Mouse (Mus musculus) left cerebral cortex, adult 9 months (tissue): ENCODE results near the gene Nectin1.

Experiments
- DNase-seq, 2 experiments: peaks; one replicate each; pipeline ENCODE4 v3.0.0; 2022; ENCODE audit warnings: low spot score in 2 of 2

Gene Nectin1

GRCm38 (mm10) chr9:43743647-43744137, at the start of gene Nectin1:
Nectin1 (plus strand) TSS chr9:43743984.
- DNase-seq, result peak; percentile 32 to 86

- DNase-seq, result no peak
Measured at GRCm38 (mm10) chr9:43698080-43698712, 45.6 kb upstream of the Nectin1 start.

DNA sequence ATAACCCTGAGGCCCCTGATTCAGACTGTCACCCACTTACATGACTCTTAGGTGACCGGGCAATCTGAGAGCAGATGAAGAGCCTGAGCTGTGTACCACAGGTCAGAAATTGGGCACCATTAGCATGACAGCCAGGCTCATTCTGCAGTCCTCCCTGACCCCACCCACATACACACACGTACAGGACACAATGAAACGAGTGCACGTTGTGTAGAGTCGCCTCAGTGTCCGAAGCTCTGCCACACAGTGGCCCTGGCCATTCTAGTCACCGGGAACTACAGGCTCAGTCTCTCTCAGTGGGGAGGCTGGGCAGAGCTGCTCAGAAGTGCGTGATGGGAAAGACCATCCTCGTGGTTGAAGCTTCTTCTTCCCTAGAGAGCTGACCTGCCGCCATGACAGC, 44.9 kb upstream of the Nectin1 start:
- DNase-seq, result no peak

DNA sequence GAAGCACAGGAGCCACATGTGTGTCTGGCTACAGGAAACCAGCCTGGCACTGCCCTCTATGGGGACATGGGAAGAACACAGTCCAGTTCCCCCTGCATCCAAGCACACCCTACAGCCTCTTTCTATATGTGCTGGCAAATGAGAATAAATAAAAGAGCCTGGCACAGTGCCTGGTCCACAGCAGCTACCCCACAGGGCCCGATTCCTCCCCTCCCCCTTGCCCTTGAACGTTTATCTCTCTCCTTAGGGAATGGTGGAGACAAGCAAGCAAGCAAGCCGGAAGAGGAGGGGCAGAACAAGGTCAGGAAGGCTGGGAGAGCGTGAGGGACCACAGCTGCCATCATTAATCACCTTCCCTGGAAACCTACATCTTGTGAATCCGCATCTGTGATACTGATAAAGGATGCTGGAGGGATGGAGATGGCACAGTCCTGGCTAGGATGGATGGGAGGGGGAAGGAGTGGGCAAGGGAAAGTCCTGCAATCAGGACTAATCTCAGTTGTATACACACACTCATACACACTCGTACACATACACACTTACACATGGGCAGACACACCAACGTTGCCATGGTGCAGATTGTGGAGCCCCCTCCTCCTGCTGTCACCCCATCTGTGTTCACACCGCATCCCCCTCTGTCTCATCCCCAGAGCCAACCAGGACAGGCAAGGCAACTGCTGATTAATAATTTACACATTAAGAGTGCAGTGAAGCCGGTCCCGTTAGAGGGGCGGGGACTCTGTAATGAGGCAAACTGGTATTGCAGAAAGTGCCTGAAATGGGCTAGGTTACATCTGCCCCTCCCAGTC, 44.2 kb upstream of the Nectin1 start:
- DNase-seq, result no peak

GRCm38 (mm10) chr9:43700226-43700579, 43.6 kb upstream of the Nectin1 start:
- no peak for DNase-seq

GRCm38 (mm10) chr9:43701748-43702147, 42.0 kb upstream of the Nectin1 start:
- no peak for DNase-seq

GRCm38 (mm10) chr9:43707571-43707970, 36.2 kb upstream of the Nectin1 start:
- DNase-seq, result no peak

GRCm38 (mm10) chr9:43708715-43709114, 35.1 kb upstream of the Nectin1 start:
- DNase-seq, result no peak

DNA sequence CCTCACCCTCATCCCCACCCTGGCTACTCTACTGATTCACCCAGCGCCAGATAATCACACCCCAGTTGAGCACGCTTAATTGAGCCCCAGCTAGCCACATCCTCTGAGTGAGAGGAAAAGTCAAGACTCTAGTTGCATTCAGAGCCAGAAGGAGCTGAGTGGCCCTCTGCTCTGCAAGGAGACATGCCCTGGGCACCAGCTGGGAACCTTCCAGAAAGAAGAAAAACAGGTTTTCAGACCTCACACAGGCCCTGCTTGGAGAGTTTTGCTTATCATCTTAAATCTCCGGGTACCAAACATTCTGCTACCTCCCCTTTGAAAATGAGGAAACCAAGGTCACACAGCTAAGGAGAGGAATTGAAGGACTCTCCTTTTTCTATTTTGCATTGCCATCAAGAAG, 30.4 kb upstream of the Nectin1 start:
- DNase-seq, result no peak

- peak in 1 of 2 experiments; percentile 39 for DNase-seq
Measured at GRCm38 (mm10) chr9:43719407-43719839, 24.4 kb upstream of the Nectin1 start.

- DNase-seq, result no peak
Measured at GRCm38 (mm10) chr9:43720046-43720445, 23.7 kb upstream of the Nectin1 start.

DNA sequence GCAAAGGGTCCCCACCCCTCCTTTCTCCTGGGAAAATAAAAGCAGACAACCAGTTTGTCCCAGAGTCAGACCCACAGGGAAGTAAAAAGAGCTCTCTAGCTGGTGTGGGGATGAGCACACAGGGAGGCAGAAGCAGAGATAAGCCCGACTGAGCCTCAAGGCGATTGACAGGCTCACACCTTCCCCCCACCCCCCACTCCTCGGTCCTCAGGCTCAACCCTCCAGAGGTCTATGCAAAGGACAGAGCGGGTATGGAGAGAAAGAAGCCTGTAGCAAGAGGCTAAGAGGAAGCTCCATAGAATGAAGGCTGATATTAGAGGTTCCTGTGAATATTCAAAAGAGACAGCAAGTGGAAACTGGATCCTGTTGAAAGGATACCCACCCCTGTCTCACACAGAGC, 19.7 kb upstream of the Nectin1 start:
- no peak for DNase-seq

DNA sequence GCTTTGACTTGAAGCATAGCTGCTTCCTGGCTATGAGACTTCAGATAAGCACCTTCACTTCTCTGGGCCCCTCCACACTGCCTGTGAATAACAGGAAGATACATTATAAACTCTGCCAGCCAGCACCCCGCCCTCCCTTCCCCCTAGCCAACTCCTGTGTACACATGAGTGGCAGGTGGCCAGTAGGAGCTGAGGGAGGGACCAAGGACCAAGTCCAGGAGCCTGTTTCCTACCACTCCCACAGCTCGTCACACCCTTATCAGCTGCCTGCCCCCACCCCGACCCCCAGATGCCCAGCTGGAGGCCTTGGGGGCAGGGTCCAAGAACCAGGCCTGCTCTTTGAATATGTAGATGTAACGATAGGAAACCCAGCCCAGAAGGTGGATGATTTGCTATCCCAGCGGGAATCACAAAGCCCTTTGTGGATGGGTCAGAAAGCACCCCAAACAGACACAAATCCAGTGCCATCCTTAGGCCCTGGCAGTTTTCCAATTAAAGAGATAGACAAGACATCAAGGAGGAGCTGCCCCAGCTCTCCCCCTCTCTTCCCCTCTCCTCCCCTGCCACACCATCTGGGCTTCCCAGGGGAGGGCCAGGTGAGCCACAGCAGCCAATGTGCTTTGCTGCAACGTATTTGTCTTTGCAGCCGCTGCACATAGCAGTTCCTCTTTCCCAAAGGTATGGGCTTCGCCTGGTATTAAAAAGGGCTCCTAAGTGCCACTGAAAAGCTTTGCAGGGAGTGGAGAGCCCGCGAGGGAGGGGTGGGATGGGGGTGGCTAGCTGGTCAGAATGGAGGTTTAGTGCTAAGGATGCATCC, 14.1 kb upstream of the Nectin1 start:
- DNase-seq, result no peak

GRCm38 (mm10) chr9:43730284-43731027, 13.3 kb upstream of the Nectin1 start:
- DNase-seq, result peak in 1 of 2 experiments; percentile 54

DNA sequence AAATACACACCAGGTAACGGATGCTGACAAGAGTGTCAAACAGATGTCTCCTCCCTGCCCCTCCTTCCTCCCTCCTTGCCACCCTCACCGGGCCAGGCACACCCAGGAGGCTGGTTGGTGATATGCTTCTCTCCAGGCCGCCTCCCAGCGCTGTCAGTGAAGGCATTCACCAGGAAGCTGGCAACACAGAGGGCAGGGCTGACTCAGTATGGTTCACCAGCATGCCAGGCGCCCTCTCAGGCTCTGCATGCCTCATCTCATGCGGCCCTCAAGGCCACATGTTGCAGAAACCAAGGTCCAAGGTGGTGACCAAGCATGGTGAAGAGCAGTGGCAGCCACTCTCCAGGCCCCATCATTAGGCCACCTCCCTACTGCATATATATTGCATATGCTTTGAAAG, 11.9 kb upstream of the Nectin1 start:
- DNase-seq, result no peak

GRCm38 (mm10) chr9:43732671-43733070, 11.1 kb upstream of the Nectin1 start:
- no peak for DNase-seq

- DNase-seq, result no peak
Measured at GRCm38 (mm10) chr9:43734952-43735351, 8.8 kb upstream of the Nectin1 start.

GRCm38 (mm10) chr9:43736046-43736730, 7.6 kb upstream of the Nectin1 start:
- no peak for DNase-seq

DNA sequence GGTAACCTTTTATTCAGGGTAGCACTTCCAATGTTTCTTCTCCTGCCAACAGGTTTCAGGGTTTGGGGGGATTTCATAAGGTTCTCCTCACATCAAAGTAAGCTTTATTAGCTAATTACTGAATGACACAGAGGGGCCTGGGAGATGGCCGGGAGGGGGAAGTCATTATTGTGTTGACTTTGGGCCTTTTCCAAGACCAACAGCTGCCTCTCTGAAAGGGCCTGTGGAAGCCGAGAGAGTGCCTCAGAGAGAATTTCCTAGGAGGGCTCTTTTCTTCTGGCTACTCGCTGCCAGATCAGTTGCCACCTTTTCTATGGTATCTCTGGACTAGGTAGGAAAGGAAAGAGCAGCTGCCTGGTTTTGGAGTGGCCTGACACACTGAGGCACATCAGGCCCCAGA, 6.5 kb upstream of the Nectin1 start:
- no peak for DNase-seq

- DNase-seq, result no peak
Measured at GRCm38 (mm10) chr9:43737871-43738292, 5.9 kb upstream of the Nectin1 start.
